Mouse (Mus musculus) 3134 (cell line): ENCODE measurements at regions not wholly inside any gene's neighbourhood (a gene's known extent, or its start where the extent isn't known, plus 50 kb on each side); places are given as distances from the start of the nearest gene placed in this dataset.

Experiments used
- DNase-seq: peaks from one replicate; pipeline ENCODE4 v3.0.0-alpha.2; 2011; ENCODE audit warnings: low spot score; ENCODE audit not compliant: insufficient read length; ENCODE audit errors: extremely low read depth

- DNase-seq, result no peak
Measured at GRCm38 (mm10) chr9:86219669-86220068, 245.1 kb downstream of the Ube2cbp start.

- no peak for DNase-seq
Measured at GRCm38 (mm10) chr9:86224530-86224929, 240.2 kb downstream of the Ube2cbp start.

DNA sequence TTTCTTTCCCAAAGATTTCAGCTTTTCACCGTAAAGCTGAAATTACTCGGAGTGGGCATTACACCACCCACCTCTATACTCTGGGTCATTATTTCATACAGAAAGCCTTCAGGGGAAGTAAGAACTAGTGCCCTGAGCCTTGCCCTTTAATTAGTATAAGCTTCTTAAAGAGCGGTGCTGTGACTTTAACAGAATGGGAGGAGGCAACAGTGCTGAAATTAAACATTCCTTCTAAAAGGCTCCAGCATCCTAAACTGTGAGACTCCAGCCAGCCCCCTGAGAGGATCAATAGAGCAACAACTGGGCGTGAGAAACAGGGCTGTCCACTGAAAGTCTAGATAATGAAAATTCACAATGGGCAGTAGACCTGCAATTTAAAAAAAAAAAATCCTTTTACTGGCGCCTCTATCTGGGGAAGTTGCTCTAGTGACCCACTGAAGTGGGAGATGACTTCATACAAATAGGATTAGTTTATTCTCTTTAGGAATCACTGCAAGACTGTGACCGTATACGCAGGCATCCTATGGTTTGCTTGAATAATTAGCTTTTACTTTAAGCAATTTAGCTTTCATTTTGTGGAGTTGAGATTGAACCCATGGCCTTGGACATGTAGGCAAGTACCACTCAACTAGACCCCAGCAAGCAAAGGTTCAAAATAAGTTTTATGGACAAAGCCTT lies 233.9 kb downstream of the Ube2cbp start:
- no peak for DNase-seq

GRCm38 (mm10) chr9:86231692-86232091 lies 233.1 kb downstream of the Ube2cbp start:
- DNase-seq, result no peak

DNA sequence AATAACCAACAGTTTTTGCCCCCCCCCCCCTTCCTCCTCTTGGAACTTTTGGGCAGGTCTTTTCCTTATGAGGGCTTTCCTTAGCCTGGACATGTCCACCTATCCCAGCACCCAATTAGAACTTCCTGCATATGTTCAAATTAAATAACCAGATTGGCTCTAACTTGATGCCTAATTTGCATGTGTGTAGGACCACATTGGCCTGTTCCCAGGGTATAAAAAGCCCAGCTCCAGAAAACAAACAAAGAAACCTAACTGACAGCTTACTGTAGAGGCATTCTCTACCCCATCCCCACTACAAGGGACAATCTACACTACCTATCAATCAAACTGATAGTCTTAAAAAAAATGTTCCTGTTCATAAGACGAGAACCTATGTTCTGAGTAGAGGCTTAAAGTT lies 232.6 kb downstream of the Ube2cbp start:
- DNase-seq, result no peak

GRCm38 (mm10) chr9:86233775-86234174 lies 231.0 kb downstream of the Ube2cbp start:
- no peak for DNase-seq

- no peak for DNase-seq
Measured at GRCm38 (mm10) chr9:86238691-86239090, 226.1 kb downstream of the Ube2cbp start.

DNA sequence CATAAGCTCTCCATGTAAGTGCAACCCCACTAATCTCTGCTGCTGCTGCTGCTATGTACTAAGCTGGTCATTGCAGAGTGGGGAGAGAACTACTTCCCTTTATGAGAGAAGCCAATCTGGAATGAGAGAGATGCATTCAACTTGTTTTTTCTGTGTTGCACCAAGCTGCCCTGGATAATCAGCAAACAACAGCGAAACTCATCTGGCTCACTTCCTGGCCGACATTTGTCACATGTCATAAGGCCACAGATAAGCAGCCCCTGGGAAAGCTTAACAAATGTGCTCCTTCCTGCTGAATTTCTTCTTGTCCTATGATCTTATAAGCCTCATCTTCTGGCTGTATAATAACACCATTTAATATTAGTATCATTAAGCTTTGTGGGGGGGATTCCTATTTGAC lies 224.5 kb downstream of the Ube2cbp start:
- DNase-seq, result no peak

DNA sequence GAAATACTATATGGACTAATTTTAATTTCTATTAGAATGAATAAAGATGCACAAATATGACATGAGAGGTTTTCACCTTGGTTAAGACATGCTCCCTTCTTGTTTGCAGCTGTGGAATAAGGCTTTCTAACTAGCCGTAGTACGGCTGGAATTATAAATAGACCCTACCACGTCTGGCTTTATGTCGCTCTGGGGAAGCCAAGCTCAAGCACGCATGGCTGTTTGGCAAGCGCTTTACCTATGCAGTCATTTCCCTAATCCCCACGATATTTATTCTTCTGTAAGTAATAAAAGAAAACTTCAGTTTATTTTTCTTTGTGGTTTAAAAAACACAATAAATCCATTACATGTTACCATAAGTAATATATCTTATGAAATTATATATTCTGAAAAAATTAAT lies 223.9 kb downstream of the Ube2cbp start:
- no peak for DNase-seq

- DNase-seq, result no peak
Measured at GRCm38 (mm10) chr9:86250197-86250596, 214.6 kb downstream of the Ube2cbp start.

DNA sequence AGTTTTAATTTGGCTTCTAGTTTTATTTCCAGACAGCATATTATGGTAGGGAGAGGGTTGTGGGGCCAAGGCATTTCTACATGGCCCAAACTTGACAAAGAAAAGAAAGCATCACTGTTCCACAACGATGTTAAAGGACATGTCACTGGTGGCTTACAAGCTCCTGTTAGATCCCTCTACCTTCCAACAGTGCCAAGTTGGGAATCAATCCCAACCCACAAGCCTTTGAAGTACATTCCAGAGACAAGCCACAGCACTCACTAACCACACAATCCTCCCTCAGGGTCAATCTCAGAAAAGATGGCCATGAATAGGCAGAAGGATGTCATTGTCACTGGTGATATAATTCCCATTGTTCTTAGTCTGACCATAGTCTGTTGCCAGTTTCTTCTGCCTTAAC lies 213.4 kb downstream of the Ube2cbp start:
- no peak for DNase-seq
